Mouse (Mus musculus) embryonic stem cell, embryonic (primary cell): Measurements from ENCODE around the gene Rnf187.

Experiments used
- CTCF ChIA-PET, 4 experiments: fragments of 300-600 bp in 2 of 4; fragments of 350-600 bp in 2 of 4; sonication (Branson Sonifier 250); formaldehyde crosslinking; loops; one replicate each; lab custom pipeline; 2022; ENCODE audit warnings: inconsistent platforms in 2 of 4; lab: Charles Lee
- POLR2A ChIA-PET, 4 experiments: fragments of 300-600 bp in 2 of 4; fragments of 350-600 bp in 2 of 4; sonication (Branson Sonifier 250); formaldehyde crosslinking; loops; one replicate each; lab custom pipeline; 2022; ENCODE audit warnings: antibody characterized with exemption in 4 of 4, inconsistent platforms in 1 of 4; lab: Charles Lee

The Rnf187 gene

GRCm38 (mm10) chr11:58938322-58939087 is at the start of gene Rnf187:
Gene Rnf187, minus strand, starts transcription at chr11:58938916.
- POLR2A ChIA-PET: interaction anchor here (0.6 to 5.8 kb wide), 25 partner anchors 9 to 237 kb away, joined by 3 to 45 read pairs (median 5); partner anchors contain the start of genes Hist3h2ba (in 4 of the 4), Hist3h2a (in 3 of the 4), Trim11 (in 3 of the 4) and Trim17 (in 3 of the 4)
- CTCF ChIA-PET: interaction anchor here in 3 of 4 experiments (0.6 to 1.5 kb wide), 10 partner anchors 10 to 54 kb away, joined by 3 to 8 read pairs (median 4); partner anchors contain the start of genes Hist3h2a (in 1 of the 3), Hist3h2ba (in 1 of the 3) and Trim17 (in 1 of the 3)

GRCm38 (mm10) chr11:58985299-58985917 is 46.7 kb upstream of the Rnf187 start:
- ChIA-PET CTCF (interaction anchor here in 2 of 4 experiments (0.6 to 1.5 kb wide), 2 partner anchors 23 to 232 kb away, joined by 3 read pairs; no protein-coding TSS in a partner anchor), POLR2A (interaction anchor here in 1 of 4 experiments (2.0 kb wide), 1 partner anchor 16 kb away, joined by 5 read pairs; no protein-coding TSS in a partner anchor)

- POLR2A ChIA-PET: interaction anchor here in 3 of 4 experiments (0.6 to 1.3 kb wide), 7 partner anchors 8 to 1041 kb away, joined by 3 to 6 read pairs (median 3); no protein-coding TSS in a partner anchor
These were observed 45.9 kb upstream of the Rnf187 start for GRCm38 (mm10) chr11:58984657-58985056.

GRCm38 (mm10) chr11:58983691-58984341 is 45.1 kb upstream of the Rnf187 start:
- ChIA-PET CTCF (interaction anchor here in 2 of 4 experiments (1.2 to 1.4 kb wide), 2 partner anchors 14 to 69 kb away, joined by 3 read pairs; no protein-coding TSS in a partner anchor), POLR2A (interaction anchor here in 3 of 4 experiments (0.6 to 7.9 kb wide), 9 partner anchors 8 to 1041 kb away, joined by 3 to 133 read pairs (median 4); partner anchors contain the start of genes Hist3h2a (in 1 of the 3) and Trim17 (in 1 of the 3))

More at GRCm38 (mm10) chr11:58984657-58985056, 45.9 kb upstream of the Rnf187 start:
- CTCF ChIA-PET: interaction anchor here in 2 of 4 experiments (0.6 to 1.4 kb wide), 2 partner anchors 70 to 233 kb away, joined by 3 read pairs; no protein-coding TSS in a partner anchor

GRCm38 (mm10) chr11:58982471-58983097 is 43.9 kb upstream of the Rnf187 start:
- CTCF ChIA-PET: interaction anchor here (0.6 to 4.1 kb wide), 33 partner anchors 7 to 320 kb away, joined by 3 to 22 read pairs (median 4); partner anchors contain the start of genes Hist3h2a (in 1 of the 4), Hist3h2ba (in 1 of the 4), Rnf187 (in 1 of the 4) and Trim17 (in 1 of the 4)
- POLR2A ChIA-PET: interaction anchor here (1.0 to 7.9 kb wide), 13 partner anchors 8 to 245 kb away, joined by 3 to 133 read pairs (median 4); partner anchors contain the start of genes Hist3h2a (in 3 of the 4), Trim17 (in 3 of the 4) and Hist3h2ba (in 1 of the 4)

- CTCF ChIA-PET: interaction anchor here (0.5 to 4.1 kb wide), 39 partner anchors 8 to 856 kb away, joined by 3 to 22 read pairs (median 3); partner anchors contain the start of genes Hist3h2a (in 1 of the 4), Hist3h2ba (in 1 of the 4), Rnf187 (in 1 of the 4) and Trim17 (in 1 of the 4)
- POLR2A ChIA-PET: interaction anchor here (0.6 to 7.9 kb wide), 20 partner anchors 8 to 246 kb away, joined by 3 to 133 read pairs (median 4); partner anchors contain the start of genes Hist3h2a (in 3 of the 4), Trim17 (in 3 of the 4) and Hist3h2ba (in 1 of the 4)
These were observed 43.1 kb upstream of the Rnf187 start for GRCm38 (mm10) chr11:58981541-58982447.

- ChIA-PET POLR2A (interaction anchor here in 3 of 4 experiments (0.9 to 7.9 kb wide), 17 partner anchors 9 to 52 kb away, joined by 3 to 133 read pairs (median 8); partner anchors contain the start of genes Hist3h2a (in 3 of the 3), Trim17 (in 3 of the 3) and Hist3h2ba (in 2 of the 3)), CTCF (interaction anchor here in 3 of 4 experiments (0.5 to 4.1 kb wide), 10 partner anchors 10 to 1853 kb away, joined by 3 to 19 read pairs (median 5); no protein-coding TSS in a partner anchor)
These were observed 41.8 kb upstream of the Rnf187 start for GRCm38 (mm10) chr11:58980381-58980990.

GRCm38 (mm10) chr11:58979661-58980060 is 40.9 kb upstream of the Rnf187 start:
- CTCF ChIA-PET: interaction anchor here (0.6 to 4.1 kb wide), 12 partner anchors 9 to 270 kb away, joined by 3 to 19 read pairs (median 4); no protein-coding TSS in a partner anchor
- POLR2A ChIA-PET: interaction anchor here in 3 of 4 experiments (0.5 to 7.9 kb wide), 21 partner anchors 9 to 1134 kb away, joined by 3 to 133 read pairs (median 8); partner anchors contain the start of genes Hist3h2a (in 3 of the 3), Trim17 (in 3 of the 3), Arf1 (in 1 of the 3) and Hist3h2ba (in 1 of the 3)

- ChIA-PET CTCF (interaction anchor here (0.8 to 4.1 kb wide), 8 partner anchors 9 to 48 kb away, joined by 3 to 19 read pairs (median 4); no protein-coding TSS in a partner anchor), POLR2A (interaction anchor here in 3 of 4 experiments (0.5 to 7.9 kb wide), 21 partner anchors 9 to 1135 kb away, joined by 3 to 133 read pairs (median 8); partner anchors contain the start of genes Hist3h2a (in 3 of the 3), Trim17 (in 3 of the 3), Arf1 (in 1 of the 3) and Hist3h2ba (in 1 of the 3))
These were observed 40.5 kb upstream of the Rnf187 start for GRCm38 (mm10) chr11:58979183-58979582.

- ChIA-PET POLR2A (interaction anchor here in 3 of 4 experiments (0.8 to 7.9 kb wide), 27 partner anchors 9 to 1135 kb away, joined by 3 to 133 read pairs (median 7); partner anchors contain the start of genes Hist3h2a (in 3 of the 3), Trim17 (in 3 of the 3), Hist3h2ba (in 2 of the 3) and Iba57 (in 1 of the 3)), CTCF (interaction anchor here in 3 of 4 experiments (0.9 to 2.2 kb wide), 7 partner anchors 9 to 64 kb away, joined by 3 to 7 read pairs (median 4); no protein-coding TSS in a partner anchor)
These were observed 40.0 kb upstream of the Rnf187 start for GRCm38 (mm10) chr11:58978706-58979030.

- POLR2A ChIA-PET: interaction anchor here (0.6 to 7.9 kb wide), 51 partner anchors 8 to 1459 kb away, joined by 3 to 133 read pairs (median 4); partner anchors contain the start of genes Hist3h2a (in 3 of the 4), Iba57 (in 3 of the 4), Rnf187 (in 3 of the 4) and Trim17 (in 3 of the 4)
- CTCF ChIA-PET: interaction anchor here in 3 of 4 experiments (0.6 to 2.2 kb wide), 13 partner anchors 9 to 1334 kb away, joined by 3 to 7 read pairs (median 4); no protein-coding TSS in a partner anchor
These were observed 39.5 kb upstream of the Rnf187 start, which contains the start of gene Trim11 for GRCm38 (mm10) chr11:58978027-58978705. Gene Trim11, plus strand, starts transcription at chr11:58978093.

GRCm38 (mm10) chr11:58977607-58978026 is 38.9 kb upstream of the Rnf187 start:
- POLR2A ChIA-PET: interaction anchor here (0.6 to 7.9 kb wide), 50 partner anchors 8 to 1459 kb away, joined by 3 to 133 read pairs (median 4); partner anchors contain the start of genes Hist3h2a (in 3 of the 4), Iba57 (in 3 of the 4), Rnf187 (in 3 of the 4) and Trim17 (in 3 of the 4)
- CTCF ChIA-PET: interaction anchor here in 3 of 4 experiments (0.6 to 2.2 kb wide), 13 partner anchors 8 to 1333 kb away, joined by 3 to 7 read pairs (median 4); no protein-coding TSS in a partner anchor

- CTCF ChIA-PET: interaction anchor here in 2 of 4 experiments (1.3 to 1.7 kb wide), 4 partner anchors 17 to 49 kb away, joined by 3 to 7 read pairs (median 6); no protein-coding TSS in a partner anchor
These were observed 38.4 kb upstream of the Rnf187 start for GRCm38 (mm10) chr11:58977150-58977549.

More at GRCm38 (mm10) chr11:58977150-58977549, 38.4 kb upstream of the Rnf187 start:
- POLR2A ChIA-PET: interaction anchor here (0.6 to 7.9 kb wide), 29 partner anchors 7 to 186 kb away, joined by 3 to 133 read pairs (median 7); partner anchors contain the start of genes Hist3h2a (in 3 of the 4), Trim17 (in 3 of the 4), Iba57 (in 2 of the 4) and Rnf187 (in 2 of the 4)
